Mouse (Mus musculus) liver, postnatal 0 days (tissue): ENCODE data around the gene Prpsap2.

ENCODE experiments used
- CTCF ChIP-seq: sonication (generic); IDR thresholded peaks from 2 replicates; pipeline ENCODE4 v1.5.1; 2016; ENCODE audit warnings: antibody characterized with exemption, low read depth
- EP300 ChIP-seq: IDR thresholded peaks from 2 replicates; pipeline ENCODE4 v1.6.1; 2016; ENCODE audit warnings: antibody characterized with exemption, low read depth, mild to moderate bottlenecking

- no peak for TF ChIP-seq EP300
- TF ChIP-seq CTCF: no peak
Measured at GRCm38 (mm10) chr11:61699460-61699859, 62.4 kb downstream of the Prpsap2 start.
